Mouse (Mus musculus): ENCODE data around the gene Dnmt3l. TPM values are rescaled to one million over a fixed set of nuclear protein-coding genes. Genes with fewer than 3 reads are reported as not detected.

Dnmt3l gene
- polyA plus RNA-seq, 1 experiment from 2014 or later: not detected

DNA sequence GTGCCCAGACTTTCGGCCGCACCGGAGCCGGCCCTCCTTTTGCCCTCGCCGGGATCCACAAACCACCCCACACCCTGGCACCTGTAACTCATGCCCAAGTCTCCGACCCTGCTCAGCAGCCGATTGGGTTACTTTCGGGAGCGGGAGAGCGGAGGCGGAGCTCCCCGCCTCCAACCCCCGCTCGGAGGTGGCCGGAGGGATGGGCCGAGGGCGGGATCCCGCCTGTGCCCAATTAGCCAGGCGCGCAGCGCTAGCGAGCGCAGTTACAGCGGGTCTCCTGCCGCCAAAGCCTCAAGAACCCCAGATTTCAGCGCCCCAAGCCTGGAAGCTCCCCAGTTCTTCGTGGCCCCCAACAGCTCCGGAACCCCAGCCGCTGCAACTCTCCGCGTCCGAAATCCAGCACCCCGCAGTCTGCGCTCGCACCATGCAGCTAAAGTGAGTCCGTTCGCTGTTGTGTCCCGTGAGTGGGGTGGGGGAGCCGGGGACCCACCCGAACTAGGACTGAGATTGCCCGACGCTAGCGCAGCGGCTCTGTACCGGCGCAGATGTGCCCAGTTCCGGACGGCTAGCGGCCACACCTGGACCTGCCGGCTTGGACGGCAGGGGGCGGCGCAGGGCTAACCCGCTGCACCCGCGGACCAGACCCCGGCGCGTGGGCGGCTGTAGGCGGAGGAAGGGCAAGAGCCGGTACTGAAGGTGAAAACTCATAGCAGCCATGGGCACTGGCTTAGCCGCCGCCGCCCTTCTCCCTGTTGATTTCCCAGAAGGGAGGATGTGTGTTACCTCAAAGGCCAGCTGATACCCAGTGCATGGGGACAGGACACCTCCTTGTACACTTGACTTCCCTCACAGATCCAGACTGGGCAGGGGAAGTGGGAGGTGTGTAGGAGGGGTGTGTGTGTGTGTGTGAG, 27.6 kb downstream of the Dnmt3l start, which contains the start of gene Icosl:
Gene Icosl (plus strand): TSS at position 202 of the 911 bp plus-strand sequence.
- WGBS: under 1% methylated on average over 66 of the region's 66 CpGs
- Histone ChIP-seq H3K9ac (ENCODE audit: low read depth, low read length) (peak within 1 kb of the TSS; percentile 62), H3K9me3 (replicated peaks; ENCODE audit: control insufficient read depth, low read length, poor library complexity, severe bottlenecking) (no peaks in the 10 kb centered on the region), H3K4me2 (ENCODE audit: low read length) (peak within 1 kb of the TSS; percentile 100), H3K36me3 (ENCODE audit: control insufficient read depth, insufficient read depth, low read length) (no peaks in the 10 kb centered on the region), H3K27me3 (ENCODE audit: control insufficient read depth, insufficient read depth, low read depth, low read length) (peaks cover 16% of the 10 kb centered on the region), H3K4me1 (ENCODE audit: control insufficient read depth, insufficient read depth, low read length) (peaks cover 8% of the 10 kb centered on the region; the same call in 1 of the 2 replicates), H3K27ac (ENCODE audit: low read length) (no peak within 1 kb of the TSS), H3K4me3 (ENCODE audit: low read depth, low read length) (peak within 1 kb of the TSS; percentile 61)
- peak; percentile 89 for ATAC-seq

DNA sequence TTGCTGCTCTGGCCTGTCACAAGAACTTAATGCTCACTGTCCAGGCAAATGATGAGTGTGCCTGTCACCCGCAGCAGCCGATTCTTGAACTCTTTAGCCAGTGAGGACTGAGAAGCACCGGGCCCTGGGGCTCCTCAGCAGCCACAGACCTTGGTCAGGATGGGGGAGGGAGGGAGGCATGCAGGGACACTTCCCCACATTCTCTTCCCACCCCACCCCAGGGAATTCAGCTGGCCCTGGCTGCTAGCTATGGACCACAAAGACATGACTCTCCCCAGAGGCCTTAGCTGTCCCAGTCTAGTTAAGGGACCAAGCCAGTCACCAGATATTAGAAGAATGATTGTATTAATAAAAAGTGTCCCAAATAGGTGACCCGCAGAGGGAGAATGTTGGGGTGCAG, 32.4 kb downstream of the Dnmt3l start:
- Histone ChIP-seq H3K9me3 (replicated peaks; ENCODE audit: control insufficient read depth, low read length, poor library complexity, severe bottlenecking) (no peaks in the 10 kb centered on the region), H3K9ac (ENCODE audit: low read depth, low read length) (no peak overlapping the region), H3K27me3 (ENCODE audit: control insufficient read depth, insufficient read depth, low read depth, low read length) (peaks cover 7% of the 10 kb centered on the region), H3K27ac (ENCODE audit: low read length) (no peak overlapping the region), H3K4me2 (ENCODE audit: low read length) (no peak overlapping the region), H3K4me1 (ENCODE audit: control insufficient read depth, insufficient read depth, low read length) (peaks cover 4% of the 10 kb centered on the region; the same call in 1 of the 2 replicates), H3K4me3 (ENCODE audit: low read depth, low read length) (no peak overlapping the region), H3K36me3 (ENCODE audit: control insufficient read depth, insufficient read depth, low read length) (no peaks in the 10 kb centered on the region)
- ATAC-seq: no peak
- 84% methylated on average over 4 of the region's 4 CpGs for WGBS

DNA sequence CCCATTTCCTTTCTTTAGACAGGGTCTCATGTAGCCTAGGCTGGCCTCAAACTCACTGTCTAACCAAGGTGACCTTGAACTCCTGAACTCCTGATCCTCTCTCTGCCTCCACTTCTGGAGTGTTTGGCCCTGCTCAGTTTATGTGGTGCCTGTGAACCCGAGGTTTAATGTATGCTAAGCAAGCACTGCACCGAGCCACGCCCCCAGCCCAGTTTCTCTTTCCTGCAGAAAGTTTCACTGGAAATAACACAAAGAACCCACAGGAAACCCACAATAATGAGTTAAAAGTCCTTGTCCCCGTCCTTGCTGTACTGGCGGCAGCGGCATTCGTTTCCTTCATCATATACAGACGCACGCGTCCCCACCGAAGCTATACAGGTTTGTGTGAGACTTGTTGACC, 33.2 kb downstream of the Dnmt3l start:
- H3K4me1 ChIP-seq (ENCODE audit: control insufficient read depth, insufficient read depth, low read length): no peaks in the 10 kb centered on the region
- ATAC-seq: no peak
- no peak overlapping the region for H3K4me2 ChIP-seq (ENCODE audit: low read length)
- H3K36me3 ChIP-seq (ENCODE audit: control insufficient read depth, insufficient read depth, low read length): no peaks in the 10 kb centered on the region
- WGBS: 88% methylated on average over 11 of the region's 11 CpGs
- H3K27ac ChIP-seq (ENCODE audit: low read length): no peak overlapping the region
- H3K9me3 ChIP-seq (replicated peaks; ENCODE audit: control insufficient read depth, low read length, poor library complexity, severe bottlenecking): no peaks in the 10 kb centered on the region
- H3K4me3 ChIP-seq (ENCODE audit: low read depth, low read length): no peak overlapping the region
- H3K27me3 ChIP-seq (ENCODE audit: control insufficient read depth, insufficient read depth, low read depth, low read length): peaks cover 6% of the 10 kb centered on the region
- no peak overlapping the region for H3K9ac ChIP-seq (ENCODE audit: low read depth, low read length)

DNA sequence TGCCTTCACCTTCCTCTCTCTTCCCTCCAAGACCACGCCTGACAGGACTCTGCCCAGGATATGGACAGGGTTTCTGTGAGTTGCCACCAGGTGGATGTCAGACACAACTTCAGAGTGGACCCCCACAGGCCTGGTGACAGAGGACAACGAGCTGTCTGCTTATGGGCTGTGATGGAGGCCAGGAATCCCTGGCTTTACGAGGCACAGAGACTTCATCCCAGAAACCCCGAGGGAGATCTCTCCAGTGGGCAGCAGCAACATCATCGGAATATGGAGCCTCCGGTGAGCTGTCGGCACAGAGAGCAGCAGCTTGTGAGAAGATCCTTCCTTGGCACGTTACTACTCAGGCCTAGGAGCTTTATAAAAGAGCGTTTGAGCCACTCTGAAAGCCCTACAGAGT, 36.1 kb downstream of the Dnmt3l start:
- H3K27ac ChIP-seq (ENCODE audit: low read length): no peak overlapping the region
- WGBS: 82% methylated on average over 9 of the region's 9 CpGs
- no peaks in the 10 kb centered on the region for H3K9me3 ChIP-seq (replicated peaks; ENCODE audit: control insufficient read depth, low read length, poor library complexity, severe bottlenecking)
- H3K4me2 ChIP-seq (ENCODE audit: low read length): no peak overlapping the region
- H3K36me3 ChIP-seq (ENCODE audit: control insufficient read depth, insufficient read depth, low read length): no peaks in the 10 kb centered on the region
- no peak for ATAC-seq
- H3K27me3 ChIP-seq (ENCODE audit: control insufficient read depth, insufficient read depth, low read depth, low read length): no peaks in the 10 kb centered on the region
- H3K9ac ChIP-seq (ENCODE audit: low read depth, low read length): no peak overlapping the region
- H3K4me1 ChIP-seq (ENCODE audit: control insufficient read depth, insufficient read depth, low read length): no peaks in the 10 kb centered on the region
- no peak overlapping the region for H3K4me3 ChIP-seq (ENCODE audit: low read depth, low read length)

DNA sequence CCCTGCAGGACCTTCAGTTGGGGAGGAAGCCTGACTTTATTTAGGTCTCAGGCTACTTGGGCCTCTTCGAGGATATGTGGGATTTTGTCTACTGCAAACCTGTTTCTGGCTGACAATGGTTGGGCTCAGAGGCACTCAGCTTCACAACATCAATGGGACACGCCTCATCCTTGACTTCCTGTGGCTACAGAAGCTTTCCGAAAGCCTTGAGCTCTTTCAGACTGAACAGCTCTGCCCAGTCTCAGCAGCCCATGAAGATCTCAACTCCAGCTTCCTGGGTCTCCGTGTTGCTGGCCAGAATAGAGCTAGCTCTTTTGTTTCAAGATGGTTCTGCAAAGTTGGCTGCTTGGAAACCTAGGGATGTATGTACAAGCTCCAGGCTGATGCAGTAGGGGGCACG, 36.5 kb downstream of the Dnmt3l start:
- no peak overlapping the region for H3K9ac ChIP-seq (ENCODE audit: low read depth, low read length)
- WGBS: 85% methylated on average over 5 of the region's 5 CpGs
- no peaks in the 10 kb centered on the region for H3K4me1 ChIP-seq (ENCODE audit: control insufficient read depth, insufficient read depth, low read length)
- no peak overlapping the region for H3K4me3 ChIP-seq (ENCODE audit: low read depth, low read length)
- H3K27me3 ChIP-seq (ENCODE audit: control insufficient read depth, insufficient read depth, low read depth, low read length): no peaks in the 10 kb centered on the region
- no peak overlapping the region for H3K4me2 ChIP-seq (ENCODE audit: low read length)
- H3K36me3 ChIP-seq (ENCODE audit: control insufficient read depth, insufficient read depth, low read length): no peaks in the 10 kb centered on the region
- H3K9me3 ChIP-seq (replicated peaks; ENCODE audit: control insufficient read depth, low read length, poor library complexity, severe bottlenecking): no peaks in the 10 kb centered on the region
- H3K27ac ChIP-seq (ENCODE audit: low read length): no peak overlapping the region
- ATAC-seq: no peak

DNA sequence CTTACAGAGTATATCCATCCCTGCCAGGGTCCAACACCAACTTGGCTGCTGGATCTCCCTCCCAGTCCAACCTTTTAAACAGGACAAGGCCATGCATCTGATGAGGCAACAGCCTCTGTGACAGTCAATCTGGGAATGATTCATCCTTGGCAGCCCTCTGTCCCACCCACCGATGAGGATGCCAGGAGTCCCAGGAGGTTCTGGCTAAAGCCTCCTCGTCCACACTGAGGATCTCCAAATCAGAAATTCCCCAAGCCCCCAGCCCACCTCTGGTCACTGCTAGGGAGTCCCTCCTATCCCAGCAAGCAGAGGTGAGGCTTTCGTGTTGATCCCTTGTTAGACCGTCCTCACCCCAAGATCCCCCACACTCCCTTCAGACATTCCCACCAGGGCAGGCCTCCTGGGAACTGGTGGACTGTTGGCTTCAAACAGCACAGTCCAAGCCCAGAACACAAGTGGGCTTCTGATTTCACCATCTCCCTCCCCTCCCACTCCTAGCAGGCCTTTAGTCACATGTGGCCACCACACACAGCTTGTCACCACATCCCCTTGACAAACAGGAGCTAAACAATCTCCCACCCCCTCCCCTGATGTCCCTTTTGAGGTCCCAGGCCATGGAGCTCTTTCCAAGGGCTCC, 38.3 kb downstream of the Dnmt3l start:
- Histone ChIP-seq H3K4me2 (ENCODE audit: low read length) (no peak overlapping the region), H3K4me1 (ENCODE audit: control insufficient read depth, insufficient read depth, low read length) (no peaks in the 10 kb centered on the region), H3K9me3 (replicated peaks; ENCODE audit: control insufficient read depth, low read length, poor library complexity, severe bottlenecking) (no peaks in the 10 kb centered on the region), H3K27me3 (ENCODE audit: control insufficient read depth, insufficient read depth, low read depth, low read length) (no peaks in the 10 kb centered on the region), H3K4me3 (ENCODE audit: low read depth, low read length) (no peak overlapping the region), H3K9ac (ENCODE audit: low read depth, low read length) (no peak overlapping the region), H3K36me3 (ENCODE audit: control insufficient read depth, insufficient read depth, low read length) (no peaks in the 10 kb centered on the region), H3K27ac (ENCODE audit: low read length) (no peak overlapping the region)
- no peak for ATAC-seq
- WGBS: 80% methylated on average over 4 of the region's 4 CpGs

DNA sequence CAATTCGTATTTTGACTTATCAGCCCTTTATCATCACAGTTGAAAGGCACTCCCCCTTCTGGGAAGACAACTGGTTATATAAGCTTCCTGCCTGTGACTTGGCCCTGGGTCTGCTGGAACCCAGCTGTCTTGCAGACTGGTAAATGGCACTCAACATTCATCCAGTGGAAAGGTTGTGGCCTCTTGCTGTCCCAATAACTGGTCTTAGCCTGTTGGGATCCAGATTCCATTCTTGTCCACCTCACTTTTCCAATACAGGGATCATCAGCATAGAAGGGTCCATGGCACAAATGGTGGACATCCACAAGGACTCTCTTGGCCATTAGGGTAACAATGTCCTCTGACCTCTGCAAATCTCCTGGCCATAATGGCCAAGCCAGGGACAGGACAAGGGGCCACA, 42.3 kb downstream of the Dnmt3l start:
- no peaks in the 10 kb centered on the region for H3K9me3 ChIP-seq (replicated peaks; ENCODE audit: control insufficient read depth, low read length, poor library complexity, severe bottlenecking)
- no peaks in the 10 kb centered on the region for H3K27me3 ChIP-seq (ENCODE audit: control insufficient read depth, insufficient read depth, low read depth, low read length)
- no peaks in the 10 kb centered on the region for H3K4me1 ChIP-seq (ENCODE audit: control insufficient read depth, insufficient read depth, low read length)
- no peak for ATAC-seq
- no peak overlapping the region for H3K27ac ChIP-seq (ENCODE audit: low read length)
- no peaks in the 10 kb centered on the region for H3K36me3 ChIP-seq (ENCODE audit: control insufficient read depth, insufficient read depth, low read length)
- H3K9ac ChIP-seq (ENCODE audit: low read depth, low read length): no peak overlapping the region
- WGBS: 84% methylated on average over 1 of the region's 1 CpGs
- H3K4me3 ChIP-seq (ENCODE audit: low read depth, low read length): no peak overlapping the region
- no peak overlapping the region for H3K4me2 ChIP-seq (ENCODE audit: low read length)

DNA sequence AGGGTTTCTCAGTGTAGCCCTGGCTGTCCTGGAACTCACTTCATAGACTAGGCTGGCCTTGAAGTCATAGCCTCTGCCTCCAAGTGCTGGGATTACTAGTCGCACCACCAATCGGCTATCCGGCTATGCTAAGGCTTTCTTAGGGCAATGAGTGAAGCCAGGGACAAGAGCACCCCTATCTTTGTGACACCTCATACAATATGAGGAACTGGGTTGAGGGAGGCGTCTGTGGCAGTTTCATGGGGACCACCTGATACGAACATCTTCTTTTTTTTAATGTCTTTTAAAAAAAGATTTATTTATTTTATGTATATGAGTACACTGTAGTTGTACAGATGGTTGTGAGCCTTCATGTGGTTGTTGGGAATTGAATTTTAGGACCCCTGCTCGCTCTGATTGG, 44.0 kb downstream of the Dnmt3l start:
- ATAC-seq: no peak
- no peaks in the 10 kb centered on the region for H3K9me3 ChIP-seq (replicated peaks; ENCODE audit: control insufficient read depth, low read length, poor library complexity, severe bottlenecking)
- no peak overlapping the region for H3K4me2 ChIP-seq (ENCODE audit: low read length)
- H3K27ac ChIP-seq (ENCODE audit: low read length): no peak overlapping the region
- 94% methylated on average over 6 of the region's 6 CpGs for WGBS
- no peaks in the 10 kb centered on the region for H3K4me1 ChIP-seq (ENCODE audit: control insufficient read depth, insufficient read depth, low read length)
- H3K9ac ChIP-seq (ENCODE audit: low read depth, low read length): no peak overlapping the region
- H3K36me3 ChIP-seq (ENCODE audit: control insufficient read depth, insufficient read depth, low read length): no peaks in the 10 kb centered on the region
- no peaks in the 10 kb centered on the region for H3K27me3 ChIP-seq (ENCODE audit: control insufficient read depth, insufficient read depth, low read depth, low read length)
- H3K4me3 ChIP-seq (ENCODE audit: low read depth, low read length): no peak overlapping the region

DNA sequence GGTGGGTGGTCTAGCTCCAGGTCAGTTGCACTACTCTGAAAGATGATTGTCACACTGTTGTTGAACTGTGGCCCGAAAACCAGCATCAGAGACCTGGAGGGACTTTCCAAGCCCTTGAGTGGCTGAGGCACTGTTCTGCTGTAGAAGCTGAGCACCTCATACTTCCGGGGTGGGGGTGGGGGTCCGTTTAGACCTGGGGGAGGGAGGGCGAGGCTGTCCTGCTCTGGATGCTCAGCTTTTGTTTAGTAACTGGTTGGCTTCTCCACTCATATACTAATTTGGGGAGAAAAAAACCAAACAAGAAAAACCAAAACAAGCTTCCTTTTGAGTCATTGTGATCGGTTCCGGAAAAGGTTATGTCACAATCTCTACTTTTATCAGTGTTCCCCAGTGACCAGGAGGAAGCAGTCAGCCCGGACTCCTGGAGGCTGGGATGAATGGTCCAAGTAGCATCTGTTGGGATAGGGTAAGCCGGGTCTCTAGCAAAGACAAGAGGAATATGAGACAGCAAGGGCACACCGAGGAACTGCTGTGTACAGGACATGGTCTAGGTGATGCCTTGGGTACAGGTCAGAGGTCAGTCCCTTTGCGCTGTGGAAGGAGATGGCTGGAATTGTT, 44.8 kb downstream of the Dnmt3l start:
- Histone ChIP-seq H3K9me3 (replicated peaks; ENCODE audit: control insufficient read depth, low read length, poor library complexity, severe bottlenecking) (no peaks in the 10 kb centered on the region), H3K4me2 (ENCODE audit: low read length) (no peak overlapping the region), H3K27me3 (ENCODE audit: control insufficient read depth, insufficient read depth, low read depth, low read length) (no peaks in the 10 kb centered on the region), H3K4me3 (ENCODE audit: low read depth, low read length) (no peak overlapping the region), H3K4me1 (ENCODE audit: control insufficient read depth, insufficient read depth, low read length) (no peaks in the 10 kb centered on the region), H3K27ac (ENCODE audit: low read length) (no peak overlapping the region), H3K36me3 (ENCODE audit: control insufficient read depth, insufficient read depth, low read length) (no peaks in the 10 kb centered on the region), H3K9ac (ENCODE audit: low read depth, low read length) (no peak overlapping the region)
- 87% methylated on average over 10 of the region's 10 CpGs for WGBS
- ATAC-seq: no peak
